Mouse (Mus musculus): ENCODE results near the gene Ccdc141.

- no peak for TF ChIP-seq MYOD1 (IDR thresholded peaks at IDR 0.05; ENCODE audit: control insufficient read depth in 1 of 3, insufficient read length in 2 of 3, low read depth in 2 of 3)
- no peak for TF ChIP-seq POLR2A (IDR thresholded peaks at IDR 0.05; ENCODE audit: insufficient read length, low read depth)
- TF ChIP-seq USF1 (IDR thresholded peaks at IDR 0.05; ENCODE audit: low read depth): no peak
- TF ChIP-seq REST (IDR thresholded peaks at IDR 0.05; ENCODE audit: insufficient read depth, insufficient read length): no peak
- no peak for TF ChIP-seq E2F4 (IDR thresholded peaks at IDR 0.05; ENCODE audit: insufficient read depth)
Measured at GRCm38 (mm10) chr2:77172241-77172671, 1.8 kb upstream of the Ccdc141 start.

All from myocyte (in vitro differentiated cells).